Comparison of ENCODE assay signal across 8 mouse cellular contexts in the genomic region with DNA sequence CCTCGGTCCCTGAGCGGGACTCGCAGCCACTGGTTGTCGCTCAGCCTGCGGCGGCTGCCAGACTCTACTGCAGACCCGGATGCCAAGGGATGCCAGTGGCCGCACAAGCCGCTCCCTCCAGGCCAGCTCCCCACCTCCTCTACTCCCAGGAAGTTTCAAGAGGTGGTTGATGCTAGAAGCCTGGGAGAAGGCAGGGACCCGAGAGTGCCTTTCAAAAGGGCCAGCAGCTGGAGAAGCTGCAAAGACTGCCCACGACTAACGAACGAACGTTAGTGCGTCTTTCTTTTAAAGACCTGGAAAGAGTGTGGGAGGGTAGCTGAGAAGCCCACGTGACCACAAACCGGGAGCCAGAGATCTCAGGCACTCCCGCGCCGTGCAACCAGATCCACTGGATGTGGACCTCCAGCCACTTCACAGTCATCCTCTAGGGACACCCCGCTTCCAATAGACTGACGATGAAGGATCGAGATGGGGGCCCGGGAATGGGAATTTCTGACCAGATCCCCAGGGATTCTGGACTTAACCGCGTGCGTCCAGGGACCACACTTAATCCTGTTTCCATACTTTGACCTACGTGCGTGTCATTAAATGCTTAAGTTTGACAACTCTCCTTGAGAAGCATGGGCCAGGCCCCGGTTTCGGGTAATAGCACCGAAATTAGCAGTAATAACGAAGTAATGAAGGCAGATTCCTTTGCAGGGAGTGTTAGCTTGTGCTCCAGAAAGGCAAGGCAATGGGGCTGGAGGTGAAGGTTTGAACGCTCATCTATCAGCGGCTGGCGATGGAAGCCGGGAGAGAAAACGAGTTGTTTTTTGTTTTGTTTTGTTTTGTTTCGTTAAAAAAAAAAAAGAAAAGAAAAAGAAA. TPM values are rescaled to one million over a fixed set of nuclear protein-coding genes. Genes with fewer than 3 reads are reported as not detected.
DNase-seq lines count a peak whose midpoint lies in the region; ATAC-seq and TF ChIP-seq lines count a peak whose summit lies in the region.

A gene (minus strand): TSS at position 260 of the 864 bp plus-strand sequence.

- TF ChIP-seq POLR2A in lung, adult 2 months (IDR thresholded peaks at IDR 0.05; ENCODE audit: borderline replicate concordance, extremely low read depth, low read depth, low read length) = no peak

- WGBS in kidney, embryonic 14.5 days = under 1% methylated on average over 39 of the region's 39 CpGs
- under 1% methylated on average over 39 of the region's 39 CpGs for WGBS in embryonic facial prominence, embryonic 15.5 days
- whole genome bisulfite sequencing in hindbrain, embryonic 15.5 days = under 1% methylated on average over 39 of the region's 39 CpGs
- WGBS in lung, adult 2 months = under 1% methylated on average over 39 of the region's 39 CpGs
- WGBS in neural tube, embryonic 12.5 days = under 1% methylated on average over 39 of the region's 39 CpGs

- peak within 1 kb of the TSS; percentile 47 for H3K9ac ChIP-seq in kidney, embryonic 14.5 days (ENCODE audit: low read depth, low read length)
- peak within 1 kb of the TSS; percentile 50 for H3K9ac ChIP-seq in embryonic facial prominence, embryonic 15.5 days
- peak within 1 kb of the TSS; percentile 45 for H3K9ac ChIP-seq in hindbrain, embryonic 15.5 days
- peak within 1 kb of the TSS; percentile 44 for H3K9ac ChIP-seq in neural tube, embryonic 12.5 days

- H3K9me3 ChIP-seq in kidney, embryonic 14.5 days (ENCODE audit: control insufficient read depth, low read length) = no peaks in the 10 kb centered on the region
- no peaks in the 10 kb centered on the region for H3K9me3 ChIP-seq in embryonic facial prominence, embryonic 15.5 days (replicated peaks)
- H3K9me3 ChIP-seq in hindbrain, embryonic 15.5 days = no peaks in the 10 kb centered on the region
- H3K9me3 ChIP-seq in neural tube, embryonic 12.5 days = no peaks in the 10 kb centered on the region

- H3K4me2 ChIP-seq in kidney, embryonic 14.5 days (replicated peaks; ENCODE audit: low read depth, low read length) = peak within 1 kb of the TSS; percentile 96
- peak within 1 kb of the TSS; percentile 96 for H3K4me2 ChIP-seq in embryonic facial prominence, embryonic 15.5 days (replicated peaks)
- peak within 1 kb of the TSS; percentile 97 for H3K4me2 ChIP-seq in hindbrain, embryonic 15.5 days
- peak within 1 kb of the TSS; percentile 90 for H3K4me2 ChIP-seq in neural tube, embryonic 12.5 days (replicated peaks)

- no peaks in the 10 kb centered on the region; the same call in 1 of the 2 replicates for H3K27me3 ChIP-seq in kidney, embryonic 14.5 days (ENCODE audit: control insufficient read depth, insufficient read depth, low read length)
- H3K27me3 ChIP-seq in embryonic facial prominence, embryonic 15.5 days = peaks cover 5% of the 10 kb centered on the region; the same call in 1 of the 2 replicates
- H3K27me3 ChIP-seq in hindbrain, embryonic 15.5 days = no peaks in the 10 kb centered on the region
- 0 out of 2 replicates have a peak, but pooled peaks cover 6% of the 10 kb centered on the region for H3K27me3 ChIP-seq in neural tube, embryonic 12.5 days (replicated peaks)

- H3K36me3 ChIP-seq in kidney, embryonic 14.5 days (ENCODE audit: control insufficient read depth, insufficient read depth, low read length) = no peaks in the 10 kb centered on the region
- no peaks in the 10 kb centered on the region for H3K36me3 ChIP-seq in embryonic facial prominence, embryonic 15.5 days
- no peaks in the 10 kb centered on the region for H3K36me3 ChIP-seq in hindbrain, embryonic 15.5 days
- no peaks in the 10 kb centered on the region for H3K36me3 ChIP-seq in neural tube, embryonic 12.5 days

- no peak for TF ChIP-seq CTCF in lung, adult 2 months (IDR thresholded peaks at IDR 0.05; ENCODE audit: insufficient read depth, low read length)

- peak within 1 kb of the TSS; percentile 46 for H3K4me3 ChIP-seq in kidney, embryonic 14.5 days (ENCODE audit: low read length)
- H3K4me3 ChIP-seq in embryonic facial prominence, embryonic 15.5 days (replicated peaks) = peak within 1 kb of the TSS; percentile 46
- peak within 1 kb of the TSS; percentile 42 for H3K4me3 ChIP-seq in hindbrain, embryonic 15.5 days
- peak within 1 kb of the TSS; percentile 33 for H3K4me3 ChIP-seq in lung, adult 2 months (replicated peaks; ENCODE audit: extremely low read depth, low read depth, low read length)
- peak within 1 kb of the TSS; percentile 40 for H3K4me3 ChIP-seq in neural tube, embryonic 12.5 days

- H3K4me1 ChIP-seq in kidney, embryonic 14.5 days (ENCODE audit: control insufficient read depth, insufficient read depth, low read length) = no peaks in the 10 kb centered on the region
- H3K4me1 ChIP-seq in embryonic facial prominence, embryonic 15.5 days = peaks cover 9% of the 10 kb centered on the region
- H3K4me1 ChIP-seq in hindbrain, embryonic 15.5 days (replicated peaks) = peaks cover 5% of the 10 kb centered on the region
- no peaks in the 10 kb centered on the region; the same call in 1 of the 2 replicates for H3K4me1 ChIP-seq in lung, adult 2 months (ENCODE audit: control insufficient read depth, insufficient read depth, low read length)
- peaks cover 8% of the 10 kb centered on the region; the same call in 1 of the 2 replicates for H3K4me1 ChIP-seq in neural tube, embryonic 12.5 days

- no peak for DNase-seq in kidney, adult 9 months
- peak; percentile 40 for DNase-seq in lung, adult 2 months
- DNase-seq in layer of hippocampus, postnatal 14 days (ENCODE audit: low spot score in 2 of 2) = no peak

- no peak within 1 kb of the TSS for H3K27ac ChIP-seq in kidney, embryonic 14.5 days (ENCODE audit: low read depth, low read length)
- H3K27ac ChIP-seq in embryonic facial prominence, embryonic 15.5 days (replicated peaks) = no peak within 1 kb of the TSS
- no peak within 1 kb of the TSS for H3K27ac ChIP-seq in hindbrain, embryonic 15.5 days (replicated peaks)
- no peak within 1 kb of the TSS for H3K27ac ChIP-seq in neural tube, embryonic 12.5 days

- peak; percentile 87 for ATAC-seq in kidney, embryonic 14.5 days (ENCODE audit: low FRiP score, low TSS enrichment)
- ATAC-seq in activated CD4-positive, CD25-positive, alpha-beta regulatory T cell, adult 4 months = peak; percentile 57
- ATAC-seq in embryonic facial prominence, embryonic 15.5 days (ENCODE audit: insufficient number of reproducible peaks, low FRiP score, low TSS enrichment, low read depth) = no peak
- peak; percentile 76; the same call in 1 of the 2 replicates for ATAC-seq in hindbrain, embryonic 15.5 days (ENCODE audit: low FRiP score, low read depth)
- peak; percentile 56; the same call in 1 of the 2 replicates for ATAC-seq in neural tube, embryonic 12.5 days (ENCODE audit: low FRiP score, low read depth)

RNA-seq across cellular contexts. Expression of the gene that starts here (rescaled TPM):
- polyA plus RNA-seq in kidney, embryonic 14.5 days (2014; fragmentation: Nextera tagmentation; extraction: Ambion mirVana) = 0.39 and 0.57 TPM in 2 replicates
- polyA plus RNA-seq in activated CD4-positive, CD25-positive, alpha-beta regulatory T cell, adult 4 months (2017; shearing (Covaris generic)) = not detected
- polyA plus RNA-seq in embryonic facial prominence, embryonic 15.5 days (2015; fragmentation: Nextera tagmentation; extraction: Ambion mirVana) = 0.08 TPM in 2 replicates
- polyA plus RNA-seq in hindbrain, embryonic 15.5 days (2015; fragmentation: Nextera tagmentation; extraction: Ambion mirVana) = 0.21 and 0.51 TPM in 2 replicates
- 2.6 and 2.7 TPM in 2 replicates for polyA plus RNA-seq in lung, adult 2 months (2012; rRNA removed)
- polyA plus RNA-seq in neural tube, embryonic 12.5 days (2016; fragmentation: Nextera tagmentation; extraction: Ambion mirVana) = 0.13 and 0.17 TPM in 2 replicates
- under 1 TPM; 0.12 to 0.21 TPM for total RNA-seq in layer of hippocampus, postnatal 14 days (2021)

Comparison
In these comparisons a context has a peak if more than half of its experiments do, and no peak if none do; other contexts are left out.
1. Peak in ATAC-seq, H3K4me3 ChIP-seq, H3K9ac ChIP-seq and H3K4me2 ChIP-seq in kidney, embryonic 14.5 days; RNA of the gene not detected or under 1 TPM.
2. Peak in ATAC-seq in activated CD4-positive, CD25-positive, alpha-beta regulatory T cell, adult 4 months; RNA of the gene not detected or under 1 TPM.
3. Peak in ATAC-seq, H3K4me3 ChIP-seq, H3K9ac ChIP-seq and H3K4me2 ChIP-seq in hindbrain, embryonic 15.5 days; RNA of the gene not detected or under 1 TPM.
4. Peak in ATAC-seq, H3K4me3 ChIP-seq, H3K9ac ChIP-seq and H3K4me2 ChIP-seq in neural tube, embryonic 12.5 days; RNA of the gene not detected or under 1 TPM.